Mouse (Mus musculus): ENCODE measurements at regions not wholly inside any gene's neighbourhood (a gene's known extent, or its start where the extent isn't known, plus 50 kb on each side); places are given as distances from the start of the nearest gene placed in this dataset.
"Not testable (repeated sequence)": the region's sequence is repeated elsewhere in the genome, so short reads cannot be mapped to it uniquely, and the experiment has no call there.

DNA sequence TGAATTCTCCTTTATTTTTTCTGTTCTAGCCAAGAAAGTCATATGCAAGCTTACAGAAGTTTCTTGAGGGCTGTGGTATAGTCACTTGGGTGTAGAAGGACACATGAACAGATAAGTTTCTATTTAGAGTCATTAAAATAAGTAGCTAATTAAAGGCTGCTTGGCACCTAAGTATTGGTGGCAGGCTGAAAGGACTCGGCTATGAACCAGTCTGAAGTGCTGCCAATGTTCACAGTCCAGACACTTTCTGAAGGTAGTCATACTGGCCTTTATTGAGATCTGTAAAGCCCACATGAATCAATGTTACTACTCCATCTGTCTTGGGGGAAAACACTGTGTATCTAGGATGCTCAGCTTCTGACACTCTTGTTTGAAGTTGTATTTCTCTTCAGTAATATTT is 269.8 kb upstream of the Mpdz start:
- DNase-seq: no peak

- DNase-seq: no peak
Observed at GRCm38 (mm10) chr4:81695182-81695581, 252.6 kb upstream of the Mpdz start.

DNA sequence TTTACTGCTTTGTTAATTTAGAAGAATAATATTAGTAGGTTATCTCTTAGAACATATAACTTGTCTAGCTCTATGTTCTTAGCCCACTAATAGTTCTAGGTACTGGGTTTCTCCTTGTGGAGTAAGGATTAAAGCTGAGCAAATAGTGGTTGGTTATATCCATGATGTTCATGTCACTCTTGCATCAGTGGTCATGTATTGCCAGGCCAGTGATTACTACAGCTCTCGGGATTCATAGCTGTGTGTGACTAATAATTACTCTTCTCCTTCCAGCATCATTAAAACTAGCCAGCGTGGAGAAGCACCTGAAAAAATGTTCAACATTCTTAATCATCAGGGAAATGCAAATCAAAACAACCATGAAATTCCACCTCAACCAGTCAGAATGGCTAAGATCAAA is 234.6 kb upstream of the Mpdz start:
- no peak for DNase-seq

DNA sequence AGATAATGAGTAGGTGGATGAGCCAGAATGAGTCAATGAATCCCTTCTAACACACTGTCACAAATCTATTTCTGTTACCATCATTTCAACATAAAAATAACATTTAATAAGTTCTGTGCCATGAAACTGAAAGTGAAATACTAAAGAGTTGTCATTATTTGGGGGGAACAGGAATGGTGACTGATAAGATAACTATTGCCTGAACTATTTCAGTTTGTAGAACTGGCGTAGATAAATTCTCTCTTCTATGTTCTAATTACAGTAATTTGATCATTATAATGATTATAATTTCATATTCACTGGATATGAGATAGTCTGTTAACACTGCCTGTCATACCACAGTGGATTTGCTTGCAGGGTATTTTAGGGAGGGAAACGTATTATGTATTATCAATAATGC is 232.3 kb upstream of the Mpdz start:
- DNase-seq: no peak

DNA sequence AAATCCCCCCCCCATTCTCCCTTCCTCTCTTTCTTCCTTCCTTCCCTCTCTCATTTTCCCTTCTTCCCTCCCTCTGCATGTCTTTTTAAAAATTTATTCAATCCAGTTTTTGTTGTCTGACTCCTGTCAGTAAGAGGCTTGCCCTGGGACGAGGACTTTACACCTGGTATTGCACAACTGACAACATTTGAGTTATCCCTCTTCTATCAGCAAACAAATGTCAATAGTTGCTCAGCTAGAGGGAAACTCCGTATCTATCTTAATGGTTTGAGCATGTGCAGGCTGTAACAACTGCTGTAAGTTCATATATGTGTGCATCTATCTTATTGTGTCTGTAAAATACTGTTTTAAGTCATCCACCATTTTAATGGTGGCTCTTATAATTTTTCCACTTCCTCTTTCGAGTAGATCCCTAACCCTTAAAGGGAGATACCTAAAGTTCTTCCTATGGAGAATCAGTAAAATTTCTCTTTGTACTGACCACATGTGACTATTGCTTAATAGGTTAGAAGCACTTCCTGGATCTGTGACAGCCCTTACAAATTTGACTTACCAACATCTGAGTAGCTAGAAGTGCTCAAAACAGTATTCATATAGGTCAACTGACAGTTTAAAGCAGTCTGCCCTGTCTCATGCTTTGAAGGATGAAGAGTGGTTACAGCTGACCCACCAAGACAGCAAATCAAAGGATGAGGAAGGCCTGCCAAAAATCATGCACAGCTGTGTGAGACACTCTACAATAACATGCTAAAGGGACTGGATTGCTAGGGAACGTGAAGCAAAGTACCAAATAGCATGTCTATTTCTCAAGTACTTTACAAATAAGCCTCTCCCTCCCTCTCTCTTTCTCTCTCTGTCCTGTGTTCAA is 231.0 kb upstream of the Mpdz start:
- no peak for DNase-seq

DNA sequence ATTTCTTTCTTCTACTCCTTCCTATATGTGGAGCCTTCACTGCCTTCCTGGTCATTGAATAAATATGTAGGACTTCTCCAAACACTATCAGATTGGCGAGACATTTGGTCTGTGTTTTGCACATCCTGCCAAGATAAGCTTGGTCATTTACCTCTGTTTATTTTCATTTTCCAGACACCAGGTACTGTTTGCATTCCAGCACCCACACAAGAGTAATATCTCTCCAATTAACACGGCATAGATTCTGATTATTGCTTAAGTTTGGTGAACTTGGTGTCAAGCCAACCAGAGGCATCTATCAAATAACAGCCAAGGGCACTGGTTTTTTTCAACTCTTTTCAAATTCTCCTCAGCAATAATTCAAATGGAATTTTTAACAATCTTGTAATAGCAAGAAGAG is 229.4 kb upstream of the Mpdz start:
- no peak for DNase-seq

GRCm38 (mm10) chr4:81669181-81669580 is 226.6 kb upstream of the Mpdz start:
- DNase-seq: peak; percentile 1

GRCm38 (mm10) chr4:81661096-81661495 is 218.5 kb upstream of the Mpdz start:
- DNase-seq: no peak

- DNase-seq: no peak
Observed at GRCm38 (mm10) chr4:81628496-81628828, 185.8 kb upstream of the Mpdz start.

DNA sequence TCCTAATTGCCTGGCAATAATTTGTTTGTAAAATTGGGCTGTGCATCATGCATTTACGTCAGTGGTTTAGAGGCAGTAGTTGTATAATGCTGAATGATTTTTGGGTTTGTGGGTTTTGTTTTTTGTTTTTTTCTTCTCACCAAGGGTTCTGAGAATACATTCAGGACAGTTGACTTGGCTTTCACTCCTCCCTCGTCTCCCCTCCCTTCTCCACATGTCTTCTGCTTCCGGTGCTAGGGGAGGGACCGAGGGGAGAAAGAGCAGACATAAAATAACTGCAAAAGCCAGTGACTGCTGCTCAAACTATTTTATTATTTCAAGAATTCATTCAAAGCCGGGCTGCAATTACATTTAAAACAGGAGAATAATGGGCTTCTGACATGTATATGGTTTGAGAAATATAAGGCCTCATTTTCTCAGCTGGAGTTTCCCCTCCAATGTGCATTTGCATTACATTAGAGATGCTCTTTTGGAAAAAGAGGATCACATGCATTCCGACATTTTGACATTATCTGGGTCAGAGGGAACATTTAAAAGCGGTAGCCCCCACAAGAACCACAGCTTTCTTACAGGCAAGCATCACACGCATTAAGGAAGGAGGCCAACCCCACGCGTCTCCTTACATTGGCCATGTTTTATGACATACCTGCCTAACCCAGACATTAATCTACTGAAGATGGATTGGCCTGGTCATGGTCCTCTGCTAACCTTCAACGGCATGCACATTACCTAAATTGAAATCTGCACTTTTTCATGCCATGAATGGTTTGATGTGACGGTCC is 185.3 kb upstream of the Mpdz start:
- DNase-seq: no peak

DNA sequence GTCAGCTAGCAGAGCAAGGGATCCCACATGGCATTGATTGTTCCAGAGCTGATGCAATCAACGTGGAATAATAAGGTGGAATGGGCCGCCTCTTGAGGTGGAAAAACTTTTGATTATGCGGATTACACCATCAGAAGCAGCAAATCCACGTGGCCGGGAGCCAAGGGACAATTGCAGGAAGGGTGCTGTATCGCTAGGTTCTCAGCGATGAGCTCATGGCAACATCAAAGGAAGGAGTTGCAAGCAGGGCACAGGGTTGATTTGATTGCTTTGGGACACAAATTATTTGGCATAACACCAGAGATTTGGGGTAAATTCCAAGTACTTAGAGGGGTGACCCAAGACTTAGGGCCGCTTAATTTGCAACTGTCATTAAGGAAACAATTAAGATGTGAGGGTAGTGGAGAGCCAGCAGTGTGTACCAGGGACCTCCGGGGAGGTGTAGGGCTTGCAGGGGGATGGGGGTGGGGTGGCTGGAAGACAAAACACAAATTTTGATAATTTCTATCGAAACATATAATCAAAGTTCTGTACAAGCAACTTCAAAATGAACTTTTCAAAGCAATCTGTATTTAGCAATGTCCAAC is 182.8 kb upstream of the Mpdz start:
- DNase-seq: peak; percentile 1

GRCm38 (mm10) chr4:81624111-81624510 is 181.5 kb upstream of the Mpdz start:
- DNase-seq: no peak

- no peak for DNase-seq
Observed at GRCm38 (mm10) chr4:81621391-81622137, 178.9 kb upstream of the Mpdz start.

GRCm38 (mm10) chr4:81617191-81617590 is 174.6 kb upstream of the Mpdz start:
- no peak for DNase-seq

DNA sequence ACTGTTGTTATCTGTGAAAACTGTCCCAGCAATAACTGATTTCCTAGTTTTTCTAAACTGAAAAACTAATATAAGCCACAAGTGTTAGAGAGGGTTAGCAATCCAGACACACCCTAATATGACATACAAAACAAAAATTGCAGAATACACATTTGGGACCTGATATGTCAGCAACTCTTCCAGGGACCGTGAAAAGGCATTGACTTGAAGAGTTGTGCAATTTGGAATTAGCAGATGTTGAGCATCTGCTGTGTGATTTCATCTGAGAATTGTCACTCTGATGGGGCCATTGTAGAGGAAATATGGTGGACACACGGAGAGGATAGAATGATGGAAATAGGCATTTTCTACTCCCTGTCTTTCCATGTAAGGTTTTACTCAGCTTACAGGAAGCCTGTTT is 168.6 kb upstream of the Mpdz start:
- DNase-seq: no peak

DNA sequence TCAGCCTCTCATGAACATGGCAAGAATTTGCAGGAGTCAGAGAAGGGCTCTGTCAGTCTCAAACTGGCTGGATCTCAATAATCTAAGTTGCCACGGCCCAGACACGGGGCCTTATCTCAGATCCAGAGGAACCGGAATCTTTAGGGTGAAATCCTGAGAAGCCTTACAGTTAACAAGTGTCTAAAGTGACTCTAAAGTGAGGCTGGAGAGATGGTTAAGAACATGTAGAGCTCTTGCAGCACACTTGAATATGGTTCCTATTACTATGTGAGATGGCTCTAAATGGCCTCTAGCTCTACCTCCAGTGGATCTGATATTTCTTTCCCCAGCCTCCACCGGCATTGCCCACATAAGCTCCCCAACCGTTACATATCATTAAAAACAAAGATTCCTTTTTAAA is 157.8 kb upstream of the Mpdz start:
- no peak for DNase-seq

DNA sequence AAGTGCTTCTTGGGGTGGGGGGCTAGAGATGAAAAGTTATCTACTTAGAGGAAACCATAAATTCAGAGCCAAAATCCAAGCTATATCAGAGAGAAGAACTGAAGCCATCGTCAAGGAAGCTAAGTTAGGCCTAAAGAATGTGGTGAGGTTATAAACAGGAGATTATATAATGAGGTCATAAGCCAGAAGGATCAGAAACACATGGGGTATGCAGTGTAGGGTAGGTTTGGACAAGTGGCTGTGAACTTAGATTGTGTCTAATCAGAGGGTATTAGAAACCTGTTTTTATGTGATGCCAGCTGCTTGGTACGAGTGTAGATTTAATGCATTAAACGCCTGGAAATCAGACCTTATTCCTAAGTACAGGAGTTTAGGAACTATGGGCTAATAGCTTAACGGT is 154.8 kb upstream of the Mpdz start:
- DNase-seq: no peak

- DNase-seq: not testable (repeated sequence)
Observed at GRCm38 (mm10) chr4:81593431-81593830, 150.8 kb upstream of the Mpdz start.

GRCm38 (mm10) chr4:81582546-81582945 is 139.9 kb upstream of the Mpdz start:
- DNase-seq: no peak

DNA sequence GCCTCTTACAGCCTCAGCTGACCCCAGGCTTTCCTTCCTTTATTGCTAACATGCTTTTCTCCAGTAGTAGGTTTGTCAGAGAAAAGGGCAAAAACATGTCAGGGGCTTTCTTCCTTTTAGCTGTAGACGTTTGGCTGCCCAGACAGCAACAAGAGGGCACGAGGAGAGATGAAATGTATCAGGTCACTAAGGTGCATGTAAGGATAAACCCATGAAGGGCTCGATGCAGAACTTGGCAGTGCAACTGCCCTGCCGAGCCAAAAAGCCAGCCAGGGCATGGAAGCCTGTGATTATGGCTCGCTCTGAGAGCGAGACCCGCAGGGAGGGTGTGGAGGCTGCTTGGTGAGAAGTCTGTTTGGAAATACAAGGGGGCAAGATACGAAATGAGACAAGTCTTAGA is 137.9 kb upstream of the Mpdz start:
- DNase-seq: peak; percentile 85

GRCm38 (mm10) chr4:81579389-81580110 is 136.9 kb upstream of the Mpdz start:
- DNase-seq: no peak

GRCm38 (mm10) chr4:81578981-81579380 is 136.4 kb upstream of the Mpdz start:
- peak; percentile 67 for DNase-seq

GRCm38 (mm10) chr4:81573771-81574170 is 131.2 kb upstream of the Mpdz start:
- peak; percentile 80 for DNase-seq

Measured in cerebellum, adult 11-12 months (tissue).